Mouse (Mus musculus) CD4-positive naive resting alpha-beta T cell, adult 76 days (primary cell): ENCODE measurements around the gene Zc3h6. TPM values are rescaled to one million over a fixed set of nuclear protein-coding genes. Genes with fewer than 3 reads are reported as not detected.

ENCODE experiments used
- total RNA-seq: library from RNA; stranded (reverse); gene quantifications from one replicate; pipeline ENCODE4 v1.2.4, GENCODE M21; 2023

Zc3h6 gene
- 12.4 TPM for total RNA-seq

GRCm38 (mm10) chr2:128966641-128967580 is at the start of gene Zc3h6:
TSS of gene Zc3h6 (plus strand) at chr2:128967402.

GRCm38 (mm10) chr2:128943538-128944528 is 23.4 kb upstream of the Zc3h6 start, which contains the start of gene Zc3h8:
TSS of gene Zc3h8 (minus strand) at chr2:128944077.

GRCm38 (mm10) chr2:128967661-128968441 is 649 bp downstream of the Zc3h6 start, which contains the start of gene Gm10762:
TSS of gene Gm10762 (minus strand) at chr2:128967725.

GRCm38 (mm10) chr2:129047811-129048210 is 80.6 kb downstream of the Zc3h6 start, which contains the start of gene Vinac1:
TSS of gene Vinac1 (minus strand) at chr2:129048172.

GRCm38 (mm10) chr2:129065437-129066282 is 98.5 kb downstream of the Zc3h6 start, which contains the start of gene Ttl:
TSS of gene Ttl (plus strand) at chr2:129065942.

Other genes starting within 250 kb of the Zc3h6 start
- gene Tmem87b, start 149.3 kb upstream of the Zc3h6 start, total RNA-seq = 53.5 TPM
- gene Fbln7, start 104.4 kb upstream of the Zc3h6 start, total RNA-seq = not detected
- gene Zc3h8, start 23.3 kb upstream of the Zc3h6 start, total RNA-seq = 5.5 TPM
- gene Gm10762, start 323 bp downstream of the Zc3h6 start, total RNA-seq = 5.6 TPM
- 0.12 TPM for gene Vinac1, start 80.8 kb downstream of the Zc3h6 start, total RNA-seq
- gene Ttl, start 98.5 kb downstream of the Zc3h6 start, total RNA-seq = 8.8 TPM
- gene Polr1b, start 133.6 kb downstream of the Zc3h6 start, total RNA-seq = 45.2 TPM
- gene Chchd5, start 162.3 kb downstream of the Zc3h6 start, total RNA-seq = 11.7 TPM
- 278 TPM for gene Slc20a1, start 231.4 kb downstream of the Zc3h6 start, total RNA-seq